Mouse (Mus musculus) liver, embryonic 11.5 days (tissue): ENCODE measurements around the gene Olfr736. TPM values are rescaled to one million over a fixed set of nuclear protein-coding genes. Genes with fewer than 3 reads are reported as not detected.
A peak's percentile ranks its signal among the peaks of the same experiment; 100 is the strongest.

ENCODE experiments used
- ATAC-seq: fragments of 200-750 bp; cut with Nextera tagmentation; replicated peaks from 2 replicates; pipeline ENCODE4 v1.8.0; 2017; ENCODE audit warnings: moderate number of reproducible peaks, mild to moderate bottlenecking, moderate TSS enrichment, moderate library complexity; ENCODE audit not compliant: low FRiP score
- DNase-seq: peaks from one replicate; pipeline ENCODE4 v3.0.0-alpha.2; 2017; ENCODE audit warnings: low spot score
- H3K27ac ChIP-seq: fragments of 300-500 bp; sonication (generic); 2 replicates; pipeline ENCODE4 v1.5.1; 2014; ENCODE audit warnings: mild to moderate bottlenecking, low read depth, low read length, control low read depth
- H3K27me3 ChIP-seq: fragments of 300-500 bp; sonication (generic); replicated peaks from 2 replicates; pipeline ENCODE4 v1.6.1; 2014; ENCODE audit warnings: low read length, mixed read lengths; ENCODE audit not compliant: control insufficient read depth, insufficient read depth
- H3K36me3 ChIP-seq: fragments of 300-500 bp; sonication (generic); 2 replicates; pipeline ENCODE4 v1.6.1; 2014; ENCODE audit warnings: mild to moderate bottlenecking, low read length, moderate library complexity, mixed read lengths; ENCODE audit not compliant: control insufficient read depth, insufficient read depth
- H3K4me1 ChIP-seq: fragments of 300-500 bp; sonication (generic); replicated peaks from 2 replicates; pipeline ENCODE4 v1.6.1; 2014; ENCODE audit warnings: low read length, mixed read lengths; ENCODE audit not compliant: control insufficient read depth, insufficient read depth
- H3K4me2 ChIP-seq: fragments of 300-500 bp; sonication (generic); 2 replicates; pipeline ENCODE4 v1.6.1; 2014; ENCODE audit warnings: mild to moderate bottlenecking, control low read depth, moderate library complexity
- H3K4me3 ChIP-seq: fragments of 300-500 bp; sonication (generic); 2 replicates; pipeline ENCODE4 v1.5.1; 2014; ENCODE audit warnings: low read depth, low read length, control low read depth
- H3K9ac ChIP-seq: fragments of 300-500 bp; sonication (generic); 2 replicates; pipeline ENCODE4 v1.6.1; 2014; ENCODE audit warnings: low read depth, low read length, control low read depth
- H3K9me3 ChIP-seq: fragments of 300-500 bp; sonication (generic); 2 replicates; pipeline ENCODE4 v1.6.1; 2016; ENCODE audit warnings: low read length, inconsistent platforms, mixed read lengths; ENCODE audit not compliant: control insufficient read depth
- WGBS: fragments of 180-500 bp; shearing (Covaris S2); extraction: QIAGEN DNeasy Blood & Tissue Kit; methylation state at CpG from one replicate; pipeline ENCODE4 v1.1.7; 2014; 5-methylcytosine and 5-hydroxymethylcytosine counted together
- polyA plus RNA-seq: library from polyadenylated mRNA; unstranded; fragments of >200 nt; fragmentation: Nextera tagmentation; extraction: Ambion mirVana; gene quantifications from 2 replicates; pipeline ENCODE4 v1.2.1, GENCODE M21; 2014

Gene Olfr736
- not detected in 2 replicates for polyA plus RNA-seq

DNA sequence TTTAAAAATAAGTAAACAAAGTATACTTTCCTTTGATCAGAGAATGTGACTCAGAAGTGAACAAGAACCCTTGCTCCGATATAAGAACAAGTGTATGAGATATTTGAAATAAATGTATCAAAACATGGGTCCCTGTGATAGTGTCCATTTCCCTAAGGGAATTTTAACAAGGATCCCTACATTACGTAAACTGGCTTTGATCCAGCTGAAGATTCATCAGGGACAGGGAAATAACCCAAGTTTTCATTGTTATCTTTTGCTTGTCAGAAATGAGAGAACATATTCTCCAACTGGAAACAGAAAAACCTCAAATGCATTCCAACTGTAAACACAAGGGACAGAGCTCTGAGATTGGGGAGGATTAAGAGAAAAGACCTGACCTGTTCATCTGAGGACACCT, at the start of gene Olfr736:
Gene Olfr736, plus strand, starts transcription at position 301 of the 400 bp plus-strand sequence.
- no peaks in the 10 kb centered on the region for H3K4me1 ChIP-seq
- DNase-seq (no peak), ATAC-seq (no peak)
- WGBS = 79% methylated on average over 2 of the region's 2 CpGs
- no peak within 1 kb of the TSS for H3K9ac ChIP-seq
- no peak within 1 kb of the TSS for H3K4me2 ChIP-seq
- no peak within 1 kb of the TSS for H3K27ac ChIP-seq
- no peaks in the 10 kb centered on the region for H3K27me3 ChIP-seq
- H3K9me3 ChIP-seq = no peaks in the 10 kb centered on the region
- H3K36me3 ChIP-seq = no peaks in the 10 kb centered on the region
- no peak within 1 kb of the TSS for H3K4me3 ChIP-seq

DNA sequence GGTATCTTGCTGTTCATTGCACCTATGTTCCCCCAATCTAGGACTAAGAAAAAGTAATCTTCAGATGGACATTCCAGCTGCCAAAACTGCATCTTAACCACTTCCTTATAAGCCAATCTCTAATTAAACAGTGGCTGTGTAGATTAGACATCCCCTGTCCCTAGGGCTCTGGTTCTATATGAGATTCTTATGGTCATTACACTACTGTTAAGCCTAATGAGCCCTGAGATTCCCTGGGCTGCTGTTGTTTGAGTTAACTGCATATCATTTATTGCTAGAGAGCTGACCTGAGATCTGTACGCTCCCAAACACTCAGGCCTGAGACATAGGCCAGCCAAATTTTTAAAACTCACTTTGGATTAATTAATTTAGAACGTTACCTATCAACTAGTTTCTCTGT, 32.2 kb upstream of the Olfr736 start, which contains the start of gene Olfr735:
Gene Olfr735, minus strand, starts transcription at position 77 of the 400 bp plus-strand sequence.
- no peak for ATAC-seq
- Histone ChIP-seq H3K27me3 (no peaks in the 10 kb centered on the region), H3K9ac (no peak within 1 kb of the TSS), H3K36me3 (no peaks in the 10 kb centered on the region), H3K4me3 (no peak within 1 kb of the TSS), H3K27ac (no peak within 1 kb of the TSS), H3K9me3 (no peaks in the 10 kb centered on the region), H3K4me2 (no peak within 1 kb of the TSS), H3K4me1 (no peaks in the 10 kb centered on the region)
- WGBS = 82% methylated on average over 2 of the region's 2 CpGs
- no peak for DNase-seq

DNA sequence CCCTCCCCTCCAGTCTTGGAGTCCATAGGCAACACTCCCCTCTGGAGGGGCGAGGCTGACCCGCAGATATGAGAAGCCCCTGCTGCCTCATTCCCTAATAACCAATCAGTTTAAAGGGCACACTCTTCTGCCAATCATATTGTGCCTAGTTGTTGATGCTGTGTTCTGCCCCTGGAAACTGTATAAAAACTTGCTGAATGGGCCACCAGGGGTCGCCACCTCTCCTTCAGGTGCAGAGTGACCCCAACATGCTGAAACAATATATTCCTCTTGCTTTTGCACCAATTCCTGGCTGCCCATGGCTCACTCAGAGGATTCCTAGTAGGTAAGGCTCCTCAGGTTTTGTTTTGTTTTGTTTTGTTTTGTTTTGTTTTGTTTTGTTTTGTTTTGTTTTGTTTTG, 28.5 kb upstream of the Olfr736 start:
- H3K4me2 ChIP-seq = no peak overlapping the region
- no peaks in the 10 kb centered on the region for H3K27me3 ChIP-seq
- ATAC-seq (peak; percentile 29; the same call in 1 of the 2 replicates), DNase-seq (no peak)
- H3K27ac ChIP-seq = no peak overlapping the region
- WGBS = 43% methylated on average over 3 of the region's 3 CpGs
- no peaks in the 10 kb centered on the region for H3K9me3 ChIP-seq
- no peaks in the 10 kb centered on the region for H3K36me3 ChIP-seq
- H3K9ac ChIP-seq = no peak overlapping the region
- H3K4me1 ChIP-seq = no peaks in the 10 kb centered on the region
- H3K4me3 ChIP-seq = no peak overlapping the region

DNA sequence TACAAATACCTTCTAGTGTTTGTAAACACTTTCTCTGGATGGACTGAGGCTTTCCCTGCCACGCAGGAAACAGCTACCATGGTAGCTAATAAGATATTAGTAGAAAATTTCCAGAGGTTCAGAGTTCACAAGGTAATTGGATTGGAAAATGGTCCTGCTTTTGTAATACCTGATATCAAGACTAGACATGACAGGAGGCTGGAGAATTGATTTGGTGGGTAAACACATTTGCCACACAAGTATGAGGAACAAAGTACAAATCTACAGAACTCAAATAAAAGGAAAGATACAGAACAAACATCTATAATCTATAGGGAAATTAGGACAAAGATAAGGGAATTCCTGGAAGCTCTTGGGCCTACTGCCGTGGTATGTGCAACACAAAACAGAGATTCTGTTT, 24.2 kb upstream of the Olfr736 start:
- no peaks in the 10 kb centered on the region for H3K36me3 ChIP-seq
- no peaks in the 10 kb centered on the region for H3K4me1 ChIP-seq
- H3K9me3 ChIP-seq = no peaks in the 10 kb centered on the region
- DNase-seq (no peak), ATAC-seq (no peak)
- H3K27ac ChIP-seq = no peak overlapping the region
- H3K27me3 ChIP-seq = no peaks in the 10 kb centered on the region
- 65% methylated on average over 2 of the region's 2 CpGs for whole genome bisulfite sequencing
- H3K4me3 ChIP-seq = no peak overlapping the region
- H3K9ac ChIP-seq = no peak overlapping the region
- no peak overlapping the region for H3K4me2 ChIP-seq

DNA sequence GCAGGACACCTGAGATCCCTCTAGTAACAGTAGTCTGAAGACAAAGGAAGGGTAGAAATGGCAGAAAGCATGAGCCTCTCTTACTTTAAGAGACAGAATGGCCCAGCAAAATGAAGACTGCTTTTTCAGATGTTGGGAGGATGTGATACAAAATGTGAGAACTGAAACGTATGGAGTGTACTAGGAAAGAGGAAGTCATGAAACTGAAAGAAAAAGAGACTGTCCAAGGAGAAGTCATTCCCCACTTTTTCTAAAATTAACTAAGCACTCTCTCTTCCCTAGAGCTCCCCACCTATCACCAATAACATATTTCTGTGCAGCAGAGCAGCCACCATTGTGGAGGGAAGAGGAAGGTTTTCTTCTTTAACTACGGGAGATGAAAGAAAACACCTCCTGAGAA, 23.4 kb upstream of the Olfr736 start, which contains the start of gene Tlr11:
Gene Tlr11, plus strand, starts transcription at position 322 of the 400 bp plus-strand sequence.
- H3K4me3 ChIP-seq = no peak within 1 kb of the TSS
- H3K27me3 ChIP-seq = no peaks in the 10 kb centered on the region
- no peak for DNase-seq
- ATAC-seq = no peak
- no peaks in the 10 kb centered on the region for H3K36me3 ChIP-seq
- H3K4me2 ChIP-seq = no peak within 1 kb of the TSS
- no peak within 1 kb of the TSS for H3K9ac ChIP-seq
- 65% methylated on average over 2 of the region's 2 CpGs for WGBS
- H3K27ac ChIP-seq = no peak within 1 kb of the TSS
- H3K4me1 ChIP-seq = no peaks in the 10 kb centered on the region
- no peaks in the 10 kb centered on the region for H3K9me3 ChIP-seq

DNA sequence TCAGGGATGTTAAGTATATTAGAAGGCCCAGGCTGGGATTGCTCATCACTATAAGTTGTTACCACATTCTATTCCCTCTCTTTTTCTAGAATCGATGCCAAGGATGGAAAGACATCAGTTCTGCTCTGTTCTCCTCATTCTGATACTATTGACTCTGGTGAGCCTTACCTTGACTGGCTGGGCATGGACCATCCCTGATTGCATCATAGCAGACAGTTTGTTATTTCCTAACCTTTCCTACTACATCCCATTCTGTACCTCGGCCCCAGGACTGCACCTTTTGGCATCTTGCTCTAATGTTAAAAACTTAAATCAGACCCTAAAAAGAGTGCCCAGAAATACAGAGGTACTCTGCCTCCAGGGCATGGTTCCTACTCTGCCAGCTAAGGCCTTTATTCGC, 20.5 kb upstream of the Olfr736 start:
- Histone ChIP-seq H3K27ac (no peak overlapping the region), H3K9ac (no peak overlapping the region), H3K27me3 (no peaks in the 10 kb centered on the region), H3K4me2 (no peak overlapping the region), H3K36me3 (no peaks in the 10 kb centered on the region), H3K4me3 (no peak overlapping the region), H3K4me1 (no peaks in the 10 kb centered on the region), H3K9me3 (no peaks in the 10 kb centered on the region)
- ATAC-seq = no peak
- WGBS = 81% methylated on average over 3 of the region's 3 CpGs
- no peak for DNase-seq

DNA sequence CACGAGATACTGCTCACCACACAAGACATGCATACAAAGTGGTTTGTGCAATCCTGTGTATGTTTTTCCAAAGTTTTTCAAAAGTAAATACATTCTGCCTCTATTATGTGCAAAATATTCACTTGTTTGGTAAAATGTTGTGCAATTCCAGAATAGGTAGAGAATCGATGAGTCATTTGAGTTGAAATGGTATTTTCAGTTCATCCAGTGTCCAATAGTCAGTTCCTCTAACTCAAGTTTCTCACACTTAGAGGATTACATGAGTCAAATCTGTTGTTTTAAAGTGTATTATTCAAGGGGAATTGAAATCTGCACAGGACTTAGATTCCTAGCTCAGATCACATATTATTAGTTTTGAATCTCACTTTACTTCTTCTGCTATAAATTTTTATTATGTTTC, 17.4 kb upstream of the Olfr736 start:
- Histone ChIP-seq H3K4me2 (no peak overlapping the region), H3K4me3 (no peak overlapping the region), H3K36me3 (no peaks in the 10 kb centered on the region), H3K27ac (no peak overlapping the region), H3K4me1 (no peaks in the 10 kb centered on the region), H3K27me3 (no peaks in the 10 kb centered on the region), H3K9me3 (no peaks in the 10 kb centered on the region), H3K9ac (no peak overlapping the region)
- 80% methylated on average over 2 of the region's 2 CpGs for WGBS
- no peak for ATAC-seq
- no peak for DNase-seq

DNA sequence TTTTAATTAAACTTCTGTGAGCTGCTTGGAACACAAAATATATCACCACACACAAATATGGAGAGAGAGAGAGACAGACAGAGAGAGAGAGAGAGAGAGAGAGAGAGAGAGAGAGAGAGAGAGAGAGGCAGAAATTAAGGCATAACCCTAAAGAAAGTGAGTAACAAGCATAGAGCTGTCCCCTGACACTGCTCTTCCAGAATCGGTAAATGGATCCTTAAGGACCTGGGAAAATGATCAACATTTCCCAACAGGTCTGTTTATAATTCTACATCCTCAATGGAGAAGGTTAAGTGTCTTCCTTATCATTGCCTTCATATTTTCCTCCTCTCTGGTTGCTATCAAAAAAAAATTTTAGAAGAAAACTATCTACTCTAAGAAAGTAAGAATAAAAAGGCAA, 26.3 kb downstream of the Olfr736 start, which contains the start of gene Olfr738:
Gene Olfr738, plus strand, starts transcription at position 301 of the 400 bp plus-strand sequence.
- no peak within 1 kb of the TSS for H3K27ac ChIP-seq
- no peaks in the 10 kb centered on the region for H3K36me3 ChIP-seq
- 73% methylated on average over 1 of the region's 1 CpGs for WGBS
- no peaks in the 10 kb centered on the region for H3K4me1 ChIP-seq
- no peaks in the 10 kb centered on the region for H3K9me3 ChIP-seq
- no peak within 1 kb of the TSS for H3K4me2 ChIP-seq
- no peak within 1 kb of the TSS for H3K9ac ChIP-seq
- DNase-seq = no peak
- ATAC-seq = no peak
- no peak within 1 kb of the TSS for H3K4me3 ChIP-seq
- H3K27me3 ChIP-seq = no peaks in the 10 kb centered on the region

DNA sequence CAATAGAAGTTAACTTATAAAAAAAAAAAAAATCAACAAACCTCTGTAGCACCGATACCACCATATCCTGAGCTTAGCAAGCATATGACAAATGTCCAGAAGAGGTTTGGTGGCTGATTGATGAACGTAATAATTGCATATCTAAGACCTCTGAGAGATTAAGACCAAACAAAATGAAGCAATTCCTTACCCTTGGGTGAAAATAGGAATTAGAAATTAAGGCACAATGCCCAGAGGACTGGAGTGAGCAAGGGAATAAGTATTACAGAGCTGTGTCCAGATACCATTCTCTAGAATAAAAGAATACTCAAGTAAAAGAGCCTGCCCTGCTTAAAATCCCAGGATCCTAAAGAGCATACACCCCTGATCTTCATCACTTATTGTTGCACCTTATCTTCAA, 37.4 kb downstream of the Olfr736 start, which contains the start of gene Olfr739:
Gene Olfr739, plus strand, starts transcription at position 301 of the 400 bp plus-strand sequence.
- Histone ChIP-seq H3K4me1 (no peaks in the 10 kb centered on the region), H3K4me3 (no peak within 1 kb of the TSS), H3K36me3 (no peaks in the 10 kb centered on the region), H3K27ac (no peak within 1 kb of the TSS), H3K9me3 (no peaks in the 10 kb centered on the region), H3K4me2 (no peak within 1 kb of the TSS), H3K27me3 (no peaks in the 10 kb centered on the region), H3K9ac (no peak within 1 kb of the TSS)
- WGBS = 70% methylated on average over 2 of the region's 2 CpGs
- ATAC-seq (no peak), DNase-seq (no peak)
